Mouse (Mus musculus) MEL (cell line): Measurements from ENCODE around the gene Sult5a1. TPM values are rescaled to one million over a fixed set of nuclear protein-coding genes. Genes with fewer than 3 reads are reported as not detected.

Source experiments
- DNase-seq: peaks from one replicate; pipeline ENCODE4 v3.0.0; 2011; ENCODE audit warnings: low read depth, low spot score
- H3K27ac ChIP-seq: 2 replicates; pipeline ENCODE4 v1.5.1; 2012; ENCODE audit warnings: low read depth, mild to moderate bottlenecking, control low read depth, low read length, moderate library complexity; ENCODE audit not compliant: control insufficient read depth
- H3K27me3 ChIP-seq, 2 experiments: fragments of 150-350 bp in 1 of 2; sonication (generic) in 1 of 2; 2 replicates each; pipeline ENCODE4 v1.6.1; 2012; ENCODE audit warnings: low read length in 2 of 2, mild to moderate bottlenecking in 2 of 2, improper control_type of control experiment in 1 of 2, moderate library complexity in 1 of 2; ENCODE audit not compliant: insufficient read depth in 2 of 2, control insufficient read depth in 1 of 2
- H3K36me3 ChIP-seq, 2 experiments: 2 replicates each; pipeline ENCODE4 v1.6.1; 2012 to 2014; ENCODE audit warnings: low read length in 2 of 2, improper control_type of control experiment in 1 of 2, inconsistent platforms in 1 of 2, mild to moderate bottlenecking in 1 of 2; ENCODE audit not compliant: insufficient read depth in 2 of 2, control insufficient read depth in 1 of 2
- H3K4me1 ChIP-seq, 2 experiments: fragments of 150-350 bp in 1 of 2; sonication (generic) in 1 of 2; 2 replicates each; pipeline ENCODE4 v1.6.1; 2012; ENCODE audit warnings: low read length in 2 of 2, improper control_type of control experiment in 1 of 2, mild to moderate bottlenecking in 1 of 2; ENCODE audit not compliant: insufficient read depth in 2 of 2, control insufficient read depth in 1 of 2
- H3K4me3 ChIP-seq, 2 experiments: fragments of 150-350 bp in 1 of 2; sonication (generic) in 1 of 2; 2 replicates each; pipeline ENCODE4 v1.5.1; 2012; ENCODE audit warnings: low read depth in 2 of 2, low read length in 2 of 2, mild to moderate bottlenecking in 2 of 2, moderate library complexity in 2 of 2, control low read depth in 1 of 2, improper control_type of control experiment in 1 of 2; ENCODE audit not compliant: control insufficient read depth in 1 of 2, insufficient read depth in 1 of 2
- H3K79me2 ChIP-seq: 2 replicates; pipeline ENCODE4 v1.6.1; 2012; ENCODE audit warnings: mild to moderate bottlenecking, low read length, moderate library complexity; ENCODE audit not compliant: control insufficient read depth, poor library complexity, insufficient read depth
- H3K9ac ChIP-seq: 2 replicates; pipeline ENCODE4 v1.6.1; 2012; ENCODE audit warnings: low read depth, mild to moderate bottlenecking, control low read depth, low read length, moderate library complexity; ENCODE audit not compliant: control insufficient read depth, poor library complexity, severe bottlenecking
- H3K9me3 ChIP-seq: fragments of 150-350 bp; sonication (generic); replicated peaks from 2 replicates; pipeline ENCODE4 v1.6.1; 2012; ENCODE audit warnings: mild to moderate bottlenecking, low read length, improper control_type of control experiment, moderate library complexity; ENCODE audit not compliant: insufficient read depth
- HCFC1 ChIP-seq: IDR thresholded peaks from 2 replicates; pipeline ENCODE4 v1.6.1; 2012; ENCODE audit warnings: low read depth, mild to moderate bottlenecking, inconsistent platforms, low read length, improper control_type of control experiment, moderate library complexity
- ZC3H11A ChIP-seq: IDR thresholded peaks from 2 replicates; pipeline ENCODE4 v1.6.1; 2012; ENCODE audit warnings: low read depth, mild to moderate bottlenecking, inconsistent platforms, low read length, improper control_type of control experiment
- polyA plus RNA-seq, 2 experiments: library from polyadenylated mRNA; stranded (reverse) in 1 of 2; unstranded in 1 of 2; fragments of >175 nt in 1 of 2; fragments of >200 nt in 1 of 2; gene quantifications; 2 replicates each; pipeline versions ENCODE4 v1.2.1 to v1.2.4; 2012; ENCODE audit warnings: low replicate concordance in 2 of 2, low read depth in 1 of 2; ENCODE audit not compliant: insufficient read length in 2 of 2, insufficient read depth in 1 of 2, missing spikeins in 1 of 2
- total RNA-seq: library from RNA; depleted of rRNA; stranded (reverse); fragments of 300-350 nt; gene quantifications from 2 replicates; pipeline ENCODE4 v1.2.3, GENCODE M21; 2012; rRNA removed

Gene Sult5a1
- total and polyA plus RNA-seq, 3 experiments: 0.15 TPM; not detected in 2

DNA sequence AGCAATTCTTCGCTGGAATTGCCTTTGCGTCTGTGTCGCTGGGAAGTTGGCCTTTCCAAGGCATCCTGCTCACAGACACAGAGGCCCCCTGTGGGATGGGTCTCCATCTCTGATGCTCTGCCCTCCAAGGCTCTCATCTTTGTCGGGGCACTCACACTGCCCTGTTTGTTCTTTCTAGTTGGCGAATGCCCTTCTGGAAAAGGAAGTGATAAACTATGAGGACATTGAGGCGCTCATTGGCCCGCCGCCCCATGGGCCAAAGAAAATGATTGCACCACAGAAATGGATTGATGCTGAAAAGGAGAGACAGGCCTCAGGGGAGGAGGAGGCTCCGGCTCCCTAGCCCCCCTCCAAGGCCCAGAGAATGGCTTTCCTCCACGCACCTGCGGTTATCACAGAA is 60.9 kb downstream of the Sult5a1 start:
- TF ChIP-seq ZC3H11A (no peak), HCFC1 (no peak)
- TF ChIP-seq, all 39 proteins: peak for 0
- no peaks in the 10 kb centered on the region for H3K4me1 ChIP-seq
- H3K9ac ChIP-seq: no peak overlapping the region
- H3K27me3 ChIP-seq: no peaks in the 10 kb centered on the region
- H3K4me3 ChIP-seq: no peak overlapping the region
- H3K36me3 ChIP-seq: no peaks in the 10 kb centered on the region; a peak in 1 of 4 replicates
- peaks cover 3% of the 10 kb centered on the region; the same call in 1 of the 2 replicates for H3K79me2 ChIP-seq
- DNase-seq: no peak
- no peaks in the 10 kb centered on the region for H3K9me3 ChIP-seq
- H3K27ac ChIP-seq: no peak overlapping the region

Other genes with a start within 250 kb of the Sult5a1 start
- gene Ankrd11, start 116.0 kb downstream of the Sult5a1 start, total RNA-seq: 49.2 and 57.8 TPM in 2 replicates
- gene Ankrd11, start 116.0 kb downstream of the Sult5a1 start, polyA plus RNA-seq: 100 to 1,000 TPM in 1 of 2 experiments, 10 to 100 TPM in 1; 87.7 to 235 TPM
- gene Spg7, start 95.4 kb downstream of the Sult5a1 start, total RNA-seq: 28.9 and 32.0 TPM in 2 replicates
- 10 to 100 TPM in 1 of 2 experiments, not detected in 1; 36.0 TPM for gene Spg7, start 95.4 kb downstream of the Sult5a1 start, polyA plus RNA-seq
- 2,918 and 3,113 TPM in 2 replicates for gene Rpl13, start 56.0 kb downstream of the Sult5a1 start, total RNA-seq
- 1,000 to 10,000 TPM in 1 of 2 experiments, not detected in 1; 1,306 TPM for gene Rpl13, start 56.0 kb downstream of the Sult5a1 start, polyA plus RNA-seq
- 2.2 and 3.5 TPM in 2 replicates for gene Cpne7, start 40.9 kb downstream of the Sult5a1 start, total RNA-seq
- gene Cpne7, start 40.9 kb downstream of the Sult5a1 start, polyA plus RNA-seq: 1 to 10 TPM in 1 of 2 experiments, not detected in 1; 4.5 TPM
- gene Dpep1, start 27.9 kb upstream of the Sult5a1 start, total RNA-seq: not detected in 2 replicates
- gene Dpep1, start 27.9 kb upstream of the Sult5a1 start, polyA plus RNA-seq: not detected
- 68.6 and 80.5 TPM in 2 replicates for gene Chmp1a, start 54.4 kb upstream of the Sult5a1 start, total RNA-seq
- 10 to 100 TPM in 1 of 2 experiments, not detected in 1; 85.7 TPM for gene Chmp1a, start 54.4 kb upstream of the Sult5a1 start, polyA plus RNA-seq
- 0.98 and 1.2 TPM in 2 replicates for gene Spata33, start 54.5 kb upstream of the Sult5a1 start, total RNA-seq
- gene Spata33, start 54.5 kb upstream of the Sult5a1 start, polyA plus RNA-seq: 1 to 10 TPM in 1 of 2 experiments, not detected in 1; 1.4 TPM
- 23.2 and 28.0 TPM in 2 replicates for gene Cdk10, start 66.5 kb upstream of the Sult5a1 start, total RNA-seq
- 10 to 100 TPM in 1 of 2 experiments, not detected in 1; 43.8 TPM for gene Cdk10, start 66.5 kb upstream of the Sult5a1 start, polyA plus RNA-seq
- gene Spata2l, start 77.9 kb upstream of the Sult5a1 start, total RNA-seq: 1.2 and 1.9 TPM in 2 replicates
- gene Spata2l, start 77.9 kb upstream of the Sult5a1 start, polyA plus RNA-seq: 1 to 10 TPM in 1 of 2 experiments, not detected in 1; 3.1 TPM
- 11.8 and 16.0 TPM in 2 replicates for gene Zfp276, start 95.9 kb upstream of the Sult5a1 start, total RNA-seq
- 10 to 100 TPM in 1 of 2 experiments, not detected in 1; 19.2 TPM for gene Zfp276, start 95.9 kb upstream of the Sult5a1 start, polyA plus RNA-seq
- 3.0 and 4.4 TPM in 2 replicates for gene Vps9d1, start 96.0 kb upstream of the Sult5a1 start, total RNA-seq
- 10 to 100 TPM in 1 of 2 experiments, not detected in 1; 12.2 TPM for gene Vps9d1, start 96.0 kb upstream of the Sult5a1 start, polyA plus RNA-seq
- gene Fanca, start 160.3 kb upstream of the Sult5a1 start, total RNA-seq: 22.9 and 32.2 TPM in 2 replicates
- 10 to 100 TPM in 1 of 2 experiments, not detected in 1; 75.9 TPM for gene Fanca, start 160.3 kb upstream of the Sult5a1 start, polyA plus RNA-seq
- gene Spire2, start 174.4 kb upstream of the Sult5a1 start, total RNA-seq: 1.1 and 2.8 TPM in 2 replicates
- 1 to 10 TPM in 1 of 2 experiments, not detected in 1; 5.4 TPM for gene Spire2, start 174.4 kb upstream of the Sult5a1 start, polyA plus RNA-seq
- 107 TPM in 2 replicates for gene Tcf25, start 215.4 kb upstream of the Sult5a1 start, total RNA-seq
- 100 to 1,000 TPM in 1 of 2 experiments, not detected in 1; 327 TPM for gene Tcf25, start 215.4 kb upstream of the Sult5a1 start, polyA plus RNA-seq
- gene Mc1r, start 248.8 kb upstream of the Sult5a1 start, total RNA-seq: 0.31 and 0.36 TPM in 2 replicates
- gene Mc1r, start 248.8 kb upstream of the Sult5a1 start, polyA plus RNA-seq: under 1 TPM in 1 of 2 experiments, not detected in 1; 0.45 TPM